Mouse (Mus musculus): ENCODE results near the gene Mctp2. TPM values are rescaled to one million over a fixed set of nuclear protein-coding genes. Genes with fewer than 3 reads are reported as not detected.

Mctp2 gene
- polyA plus RNA-seq, 1 experiment: 7.1 TPM

DNA sequence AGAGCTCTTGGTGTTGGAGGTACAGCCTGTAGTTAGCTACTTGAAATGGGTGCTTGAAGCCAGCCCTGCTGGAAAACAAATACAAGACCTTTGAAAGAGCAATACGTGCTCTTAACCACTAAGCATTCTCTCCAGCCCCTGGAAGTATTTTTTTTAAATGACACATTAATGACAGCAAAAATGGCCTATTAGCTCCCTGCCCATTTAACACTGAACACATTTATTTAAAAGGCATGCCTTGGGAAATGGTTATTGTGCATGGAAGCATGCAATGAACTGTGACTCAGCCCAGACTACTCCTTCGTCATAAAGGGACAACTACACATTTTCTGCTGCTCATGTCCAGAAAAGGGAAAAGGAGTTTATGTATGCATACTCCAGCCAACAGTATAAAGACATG is 10.2 kb downstream of the Mctp2 start:
- 71% methylated on average over 2 of the region's 2 CpGs for WGBS
- TF ChIP-seq POLR2A (IDR thresholded peaks at IDR 0.05; ENCODE audit: borderline replicate concordance, control insufficient read depth, low read depth, low read length) (no peak), CTCF (IDR thresholded peaks at IDR 0.05; ENCODE audit: control insufficient read depth, insufficient read depth, low read length) (no peak)
- no peak overlapping the region for H3K4me3 ChIP-seq (replicated peaks; ENCODE audit: control insufficient read depth, low read depth, low read length)

DNA sequence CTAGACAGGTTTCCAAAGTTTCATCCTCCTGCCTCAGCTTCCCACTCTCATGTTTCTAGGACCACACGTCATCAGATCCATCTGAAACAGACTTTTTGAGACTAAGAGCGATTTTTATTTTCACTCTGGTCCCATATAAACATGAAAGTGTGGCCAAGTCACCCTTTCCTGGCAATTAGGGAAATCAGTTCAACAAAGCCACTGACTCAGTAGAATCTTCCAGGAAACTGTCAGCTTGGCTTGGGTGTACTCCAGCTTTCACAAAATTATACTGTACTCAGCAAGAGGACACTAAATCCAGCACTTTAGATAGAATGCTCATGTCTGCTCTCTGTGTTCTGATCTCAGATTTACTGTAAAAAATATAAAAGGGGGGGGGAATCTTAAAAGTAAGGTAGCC is 11.5 kb downstream of the Mctp2 start:
- TF ChIP-seq CTCF (IDR thresholded peaks at IDR 0.05; ENCODE audit: control insufficient read depth, insufficient read depth, low read length) (no peak), POLR2A (IDR thresholded peaks at IDR 0.05; ENCODE audit: borderline replicate concordance, control insufficient read depth, low read depth, low read length) (no peak)
- peaks cover 2% of the 10 kb centered on the region; the same call in 1 of the 2 replicates for H3K4me1 ChIP-seq (ENCODE audit: control insufficient read depth, insufficient read depth, low read length)
- H3K4me3 ChIP-seq (replicated peaks; ENCODE audit: control insufficient read depth, low read depth, low read length): no peak overlapping the region
- WGBS: 51% methylated on average over 2 of the region's 2 CpGs
- H3K27ac ChIP-seq (ENCODE audit: control insufficient read depth, insufficient read depth, low read depth, low read length, poor library complexity): no peak overlapping the region

More for the DNA sequence above, 10.2 kb downstream of the Mctp2 start:
- Histone ChIP-seq H3K27ac (ENCODE audit: control insufficient read depth, insufficient read depth, low read depth, low read length, poor library complexity) (no peak overlapping the region), H3K4me1 (ENCODE audit: control insufficient read depth, insufficient read depth, low read length) (peaks cover 2% of the 10 kb centered on the region; the same call in 1 of the 2 replicates)

GRCm38 (mm10) chr7:72293784-72294538 is 12.4 kb downstream of the Mctp2 start:
- no peak overlapping the region for H3K27ac ChIP-seq (ENCODE audit: control insufficient read depth, insufficient read depth, low read depth, low read length, poor library complexity)
- 73% methylated on average over 4 of the region's 4 CpGs for WGBS
- peaks cover under 1% of the 10 kb centered on the region; the same call in 1 of the 2 replicates for H3K4me1 ChIP-seq (ENCODE audit: control insufficient read depth, insufficient read depth, low read length)
- no peak overlapping the region for H3K4me3 ChIP-seq (replicated peaks; ENCODE audit: control insufficient read depth, low read depth, low read length)
- TF ChIP-seq CTCF (IDR thresholded peaks at IDR 0.05; ENCODE audit: control insufficient read depth, insufficient read depth, low read length): no peak
- TF ChIP-seq POLR2A (IDR thresholded peaks at IDR 0.05; ENCODE audit: borderline replicate concordance, control insufficient read depth, low read depth, low read length): no peak

DNA sequence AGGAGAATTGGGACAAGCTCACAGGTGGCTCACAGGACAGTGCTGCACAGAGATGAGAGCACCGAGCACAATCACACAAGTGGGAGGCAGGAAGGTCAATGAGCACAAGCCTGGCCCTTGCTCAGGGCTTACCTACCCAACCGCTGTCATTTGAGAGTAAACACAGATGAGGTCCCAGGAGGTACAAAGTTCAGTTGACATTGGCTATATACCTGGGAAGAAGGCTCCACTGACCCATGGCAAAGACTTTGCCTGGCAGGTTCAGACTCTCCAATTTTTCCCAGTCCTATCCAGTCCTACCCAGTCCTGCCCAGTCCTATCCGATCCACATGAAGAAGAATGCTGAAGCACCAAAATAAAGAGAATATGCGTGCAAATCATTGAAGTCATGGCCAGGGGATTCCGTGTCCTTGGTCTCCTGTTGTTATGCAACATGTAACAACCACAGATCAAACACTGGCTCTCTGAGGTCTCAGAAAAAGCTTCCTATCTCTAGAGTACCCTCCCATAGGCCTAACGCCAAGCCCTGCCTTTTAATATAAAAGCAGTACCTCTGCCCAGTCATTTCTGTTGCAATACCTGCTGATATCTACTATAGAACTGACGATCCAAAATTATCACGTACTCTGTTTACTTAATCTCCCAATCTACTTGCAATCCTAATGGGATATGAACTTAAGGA is 14.0 kb downstream of the Mctp2 start:
- Histone ChIP-seq H3K4me1 (ENCODE audit: control insufficient read depth, insufficient read depth, low read length) (no peaks in the 10 kb centered on the region; the same call in 1 of the 2 replicates), H3K27ac (ENCODE audit: control insufficient read depth, insufficient read depth, low read depth, low read length, poor library complexity) (no peak overlapping the region), H3K4me3 (replicated peaks; ENCODE audit: control insufficient read depth, low read depth, low read length) (no peak overlapping the region)
- TF ChIP-seq CTCF (IDR thresholded peaks at IDR 0.05; ENCODE audit: control insufficient read depth, insufficient read depth, low read length) (no peak), POLR2A (IDR thresholded peaks at IDR 0.05; ENCODE audit: borderline replicate concordance, control insufficient read depth, low read depth, low read length) (no peak)
- 67% methylated on average over 8 of the region's 8 CpGs for WGBS

- Histone ChIP-seq H3K4me3 (replicated peaks; ENCODE audit: control insufficient read depth, low read depth, low read length) (no peak overlapping the region), H3K4me1 (ENCODE audit: control insufficient read depth, insufficient read depth, low read length) (peaks cover 5% of the 10 kb centered on the region; the same call in 1 of the 2 replicates), H3K27ac (ENCODE audit: control insufficient read depth, insufficient read depth, low read depth, low read length, poor library complexity) (0 out of 2 replicates have a peak overlapping the region, but pooled peaks have one; percentile 39)
- WGBS: 5% methylated on average over 3 of the region's 3 CpGs
- TF ChIP-seq POLR2A (IDR thresholded peaks at IDR 0.05; ENCODE audit: borderline replicate concordance, control insufficient read depth, low read depth, low read length): no peak
- no peak for TF ChIP-seq CTCF (IDR thresholded peaks at IDR 0.05; ENCODE audit: control insufficient read depth, insufficient read depth, low read length)
These were observed 25.7 kb downstream of the Mctp2 start for GRCm38 (mm10) chr7:72280721-72281120.

DNA sequence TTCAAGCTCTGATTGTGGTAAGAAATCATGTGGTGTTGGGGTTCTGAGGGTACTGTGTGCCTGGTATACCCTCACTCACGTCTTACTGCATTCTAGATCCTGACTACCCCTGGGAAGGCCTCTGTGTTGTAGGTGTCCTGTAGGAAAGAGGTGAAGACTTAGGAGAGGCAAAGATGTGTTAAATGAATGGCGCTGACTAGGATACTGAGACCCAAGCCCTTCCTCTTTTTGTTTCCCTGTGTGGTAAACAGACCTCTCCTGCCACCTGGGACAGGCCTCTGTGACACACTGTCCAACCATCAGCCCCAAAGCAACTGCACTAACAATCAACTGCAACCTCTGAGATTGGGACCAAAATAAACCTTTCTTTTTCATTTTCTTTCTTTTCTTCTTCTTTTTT is 28.0 kb downstream of the Mctp2 start:
- TF ChIP-seq POLR2A (IDR thresholded peaks at IDR 0.05; ENCODE audit: borderline replicate concordance, control insufficient read depth, low read depth, low read length): no peak
- H3K27ac ChIP-seq (ENCODE audit: control insufficient read depth, insufficient read depth, low read depth, low read length, poor library complexity): peak overlapping the region; percentile 84; the same call in 1 of the 2 replicates
- 45% methylated on average over 2 of the region's 2 CpGs for WGBS
- no peak overlapping the region for H3K4me3 ChIP-seq (replicated peaks; ENCODE audit: control insufficient read depth, low read depth, low read length)
- peaks cover 5% of the 10 kb centered on the region; the same call in 1 of the 2 replicates for H3K4me1 ChIP-seq (ENCODE audit: control insufficient read depth, insufficient read depth, low read length)

DNA sequence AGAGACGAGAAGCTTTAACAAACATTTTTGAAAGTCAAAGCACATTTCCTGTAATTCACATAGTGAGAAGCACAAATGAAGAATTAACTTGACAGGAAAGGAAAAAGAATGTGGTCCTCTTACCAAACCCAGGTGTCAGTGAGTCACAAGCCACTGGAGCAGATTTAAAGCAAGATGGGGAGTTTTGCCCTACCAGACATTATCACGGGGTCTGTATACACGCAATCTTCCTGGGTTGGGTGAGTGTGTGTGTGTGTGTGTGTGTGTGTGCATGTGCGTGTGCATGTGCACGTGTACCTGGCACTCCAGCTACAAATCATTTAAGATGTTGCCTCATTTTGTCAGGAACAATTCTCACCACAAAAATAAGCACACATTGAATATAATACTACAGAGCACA is 30.9 kb downstream of the Mctp2 start:
- TF ChIP-seq CTCF (IDR thresholded peaks at IDR 0.05; ENCODE audit: control insufficient read depth, insufficient read depth, low read length): no peak
- no peak for TF ChIP-seq POLR2A (IDR thresholded peaks at IDR 0.05; ENCODE audit: borderline replicate concordance, control insufficient read depth, low read depth, low read length)
- Histone ChIP-seq H3K4me1 (ENCODE audit: control insufficient read depth, insufficient read depth, low read length) (peaks cover 3% of the 10 kb centered on the region; the same call in 1 of the 2 replicates), H3K4me3 (replicated peaks; ENCODE audit: control insufficient read depth, low read depth, low read length) (no peak overlapping the region), H3K27ac (ENCODE audit: control insufficient read depth, insufficient read depth, low read depth, low read length, poor library complexity) (peak overlapping the region; percentile 26; the same call in 1 of the 2 replicates)
- 41% methylated on average over 5 of the region's 5 CpGs for WGBS

DNA sequence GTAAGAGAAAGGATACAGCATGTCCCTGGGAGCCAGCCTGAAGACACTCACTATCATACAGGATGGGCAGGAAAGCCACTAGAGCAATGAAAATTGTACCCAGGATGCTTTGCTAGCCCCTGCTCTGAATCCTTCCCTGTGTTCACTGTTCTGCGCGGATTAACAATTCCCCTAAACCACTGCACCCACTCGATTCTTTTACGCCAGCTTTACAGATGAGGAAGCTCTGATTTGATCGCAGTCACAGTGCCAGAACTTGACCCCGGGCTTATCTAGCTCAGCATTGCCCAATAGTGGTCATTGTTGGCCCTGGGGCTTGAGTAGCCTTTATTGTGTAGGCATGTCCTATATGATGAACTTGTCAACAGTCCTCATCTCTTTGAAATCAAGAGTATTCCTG is 34.9 kb downstream of the Mctp2 start:
- TF ChIP-seq POLR2A (IDR thresholded peaks at IDR 0.05; ENCODE audit: borderline replicate concordance, control insufficient read depth, low read depth, low read length): no peak
- TF ChIP-seq CTCF (IDR thresholded peaks at IDR 0.05; ENCODE audit: control insufficient read depth, insufficient read depth, low read length): no peak
- Histone ChIP-seq H3K4me1 (ENCODE audit: control insufficient read depth, insufficient read depth, low read length) (no peaks in the 10 kb centered on the region; the same call in 1 of the 2 replicates), H3K27ac (ENCODE audit: control insufficient read depth, insufficient read depth, low read depth, low read length, poor library complexity) (no peak overlapping the region), H3K4me3 (replicated peaks; ENCODE audit: control insufficient read depth, low read depth, low read length) (no peak overlapping the region)
- WGBS: 64% methylated on average over 6 of the region's 6 CpGs

Data from bone marrow, adult 2 months (tissue).